Mouse (Mus musculus) lung, postnatal 36 days (tissue): Measurements from ENCODE around the gene Tnfsf15.

Experiments
- DNase-seq: peaks from one replicate; pipeline ENCODE4 v3.0.0; 2022; ENCODE audit warnings: mixed read lengths

Tnfsf15 gene

DNA sequence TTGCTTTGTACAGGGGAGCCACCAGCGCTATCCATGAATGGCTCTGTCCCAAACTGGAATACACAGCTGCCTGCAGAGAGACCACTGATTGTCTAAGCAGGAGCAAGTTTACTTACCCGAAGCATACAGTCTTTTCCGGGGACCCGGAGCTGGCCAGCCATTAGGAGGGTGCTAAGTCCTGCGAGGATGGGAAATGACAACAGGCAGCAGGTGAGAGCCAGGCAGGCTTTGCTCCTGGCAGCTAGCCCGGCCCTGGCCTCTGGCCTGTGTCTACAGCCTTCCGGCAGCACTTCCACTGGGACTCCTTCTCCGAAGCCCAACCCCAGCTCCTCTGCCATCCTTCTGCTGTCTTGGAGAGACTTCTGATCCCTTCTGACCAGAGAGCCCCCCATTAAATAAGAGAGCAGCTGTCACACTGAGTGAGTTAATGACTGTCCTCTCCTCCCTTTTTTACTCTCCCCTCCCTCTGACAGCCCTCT, at the start of gene Tnfsf15:
Gene Tnfsf15, minus strand, starts transcription at position 421 of the 479 bp plus-strand sequence.
- peak; percentile 84 for DNase-seq

DNA sequence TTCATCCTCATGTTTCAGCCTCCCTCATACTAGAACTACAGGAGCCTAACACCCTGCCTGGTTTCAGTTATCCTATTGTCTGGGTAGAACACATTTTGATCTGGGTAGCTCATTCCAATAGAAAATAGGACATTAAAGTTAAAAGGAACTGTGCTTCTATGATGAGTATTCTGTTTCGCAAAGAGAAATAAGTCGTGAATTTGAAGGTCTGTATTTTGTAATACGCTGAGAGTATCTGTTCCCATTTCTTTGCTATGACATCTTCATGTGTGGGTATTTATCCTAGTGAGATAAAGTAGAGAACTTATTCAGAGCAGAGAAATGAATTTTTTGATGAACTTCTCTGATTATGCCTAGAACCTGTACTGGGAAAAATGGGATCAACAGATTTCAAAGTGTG, 47.4 kb upstream of the Tnfsf15 start:
- no peak for DNase-seq

GRCm38 (mm10) chr4:63785466-63785865, 40.6 kb upstream of the Tnfsf15 start:
- no peak for DNase-seq

DNA sequence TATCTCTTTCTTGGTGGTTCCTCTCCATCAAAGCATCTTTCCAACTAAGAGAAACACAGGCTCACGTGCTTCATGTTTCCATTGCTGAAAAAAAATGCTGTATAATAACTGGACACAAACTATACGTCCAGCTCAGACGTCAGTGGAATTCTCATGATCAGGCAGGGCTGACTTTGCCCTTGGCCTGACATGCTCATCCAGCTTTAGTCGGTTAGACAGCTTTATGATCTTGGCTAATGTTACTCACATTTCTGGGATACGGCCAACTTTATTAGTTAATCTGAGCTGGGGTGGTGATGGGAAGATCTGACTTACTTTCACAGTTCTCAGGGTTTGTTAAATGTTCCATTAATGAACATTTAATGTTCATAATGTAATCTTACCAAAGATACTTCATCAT, 38.9 kb upstream of the Tnfsf15 start:
- DNase-seq: no peak

DNA sequence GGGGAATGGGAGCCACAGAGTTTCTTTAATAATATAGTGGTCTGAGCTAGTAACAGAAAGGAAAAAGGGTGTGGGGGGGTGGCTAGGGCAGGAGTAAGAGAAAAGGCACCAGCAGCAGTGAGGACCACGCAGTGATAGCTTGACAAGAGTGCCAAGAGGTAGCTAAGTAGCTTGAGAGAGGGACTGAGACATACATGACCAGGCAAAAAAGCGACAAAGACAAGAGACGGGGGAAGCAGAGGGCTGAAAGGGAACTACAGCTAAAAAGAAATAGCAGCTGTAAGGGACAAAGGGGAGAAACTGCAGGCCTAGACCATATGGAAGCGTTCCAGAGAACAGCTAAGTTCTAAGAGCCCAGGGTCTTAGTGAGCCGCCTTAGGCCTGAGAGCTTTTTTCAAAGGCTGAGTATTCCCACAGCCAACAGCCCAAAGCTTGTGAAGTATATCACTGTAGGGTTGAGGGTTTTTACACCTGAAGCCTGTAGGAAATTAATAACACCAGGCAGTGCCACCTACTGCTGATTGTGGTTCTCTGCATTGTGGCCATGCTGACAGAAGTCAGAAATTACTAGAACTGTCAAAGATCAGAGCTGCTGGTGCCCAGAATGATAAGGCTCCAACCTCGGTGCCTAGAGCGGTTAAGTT, 38.2 kb upstream of the Tnfsf15 start:
- no peak for DNase-seq

- DNase-seq: no peak
Measured at GRCm38 (mm10) chr4:63777223-63777622, 32.3 kb upstream of the Tnfsf15 start.

DNA sequence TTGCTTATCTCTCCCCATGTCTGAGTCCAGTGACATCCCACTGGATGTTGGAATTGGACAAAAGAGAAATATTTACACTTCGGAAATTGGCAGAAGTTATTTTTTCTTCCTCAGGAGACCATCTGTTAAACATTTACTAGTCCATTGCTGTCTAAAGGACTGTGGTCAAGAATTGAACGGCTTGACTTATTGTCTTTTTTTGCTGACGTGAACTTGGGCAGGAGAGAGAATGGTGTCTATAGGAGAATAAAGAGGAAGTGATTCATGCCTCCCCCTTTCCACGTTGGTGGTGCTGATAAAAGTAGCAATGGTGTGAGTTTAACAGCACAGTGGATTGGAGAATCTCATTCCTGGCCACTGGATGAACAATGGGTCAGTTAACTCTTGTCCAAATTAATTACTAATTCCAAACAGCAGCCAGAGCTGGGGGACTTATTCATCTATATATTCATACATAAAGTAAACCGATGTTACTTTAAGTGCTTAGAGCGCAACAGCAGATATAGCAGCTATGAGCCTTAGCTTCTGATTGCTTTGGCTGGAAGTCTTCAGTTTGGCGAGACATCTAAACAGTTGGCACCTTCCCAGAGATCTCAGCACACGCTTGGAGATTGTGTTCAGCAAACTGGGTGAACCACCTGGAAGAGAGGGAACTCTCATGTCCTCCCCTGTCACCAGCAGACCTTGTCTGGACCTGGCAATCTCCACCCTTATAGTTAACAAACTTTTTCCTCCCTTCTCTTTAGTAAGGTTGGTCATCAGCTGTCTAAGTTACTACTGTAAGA, 28.6 kb upstream of the Tnfsf15 start:
- DNase-seq: no peak

- no peak for DNase-seq
Measured at GRCm38 (mm10) chr4:63772514-63772913, 27.6 kb upstream of the Tnfsf15 start.

DNA sequence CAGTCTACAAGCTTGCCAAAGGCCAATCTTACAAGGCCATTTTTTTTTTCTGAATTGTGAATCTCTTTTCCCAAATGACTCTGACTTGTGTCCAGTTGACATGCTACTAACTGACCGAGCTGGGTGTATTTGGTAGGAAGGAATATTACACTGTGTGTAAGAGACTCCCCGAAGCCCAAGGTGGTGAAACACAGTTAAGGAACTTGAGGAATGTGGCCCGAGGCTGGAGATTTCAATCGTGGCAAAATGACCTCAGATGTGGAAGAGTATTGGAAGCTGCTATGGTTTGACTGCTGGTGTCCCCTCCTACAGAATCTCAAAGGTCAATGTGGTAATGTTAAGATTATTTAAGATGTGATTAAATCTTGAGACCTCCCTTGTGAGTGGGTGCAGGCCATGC, 26.4 kb upstream of the Tnfsf15 start:
- DNase-seq: no peak

GRCm38 (mm10) chr4:63769161-63769560, 24.2 kb upstream of the Tnfsf15 start:
- no peak for DNase-seq

DNA sequence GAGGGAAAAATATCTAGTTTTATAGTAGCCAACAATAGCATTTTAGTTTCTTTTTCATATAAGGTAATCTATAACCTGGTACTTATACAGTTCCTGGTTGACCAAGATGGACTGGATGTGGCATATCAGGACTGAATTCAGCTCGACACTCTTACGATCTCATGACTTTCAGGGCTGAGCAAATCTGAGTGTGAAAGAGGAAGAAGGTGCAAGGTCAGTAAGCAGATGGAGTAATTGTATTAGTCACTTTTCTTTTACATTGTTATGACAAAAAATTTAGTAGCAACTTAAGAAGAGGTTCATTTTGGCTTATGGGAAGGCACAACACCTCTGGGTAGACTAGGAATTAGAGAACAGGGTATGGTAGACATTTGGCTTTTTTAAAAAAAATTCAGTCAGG, 20.1 kb upstream of the Tnfsf15 start:
- DNase-seq: no peak

DNA sequence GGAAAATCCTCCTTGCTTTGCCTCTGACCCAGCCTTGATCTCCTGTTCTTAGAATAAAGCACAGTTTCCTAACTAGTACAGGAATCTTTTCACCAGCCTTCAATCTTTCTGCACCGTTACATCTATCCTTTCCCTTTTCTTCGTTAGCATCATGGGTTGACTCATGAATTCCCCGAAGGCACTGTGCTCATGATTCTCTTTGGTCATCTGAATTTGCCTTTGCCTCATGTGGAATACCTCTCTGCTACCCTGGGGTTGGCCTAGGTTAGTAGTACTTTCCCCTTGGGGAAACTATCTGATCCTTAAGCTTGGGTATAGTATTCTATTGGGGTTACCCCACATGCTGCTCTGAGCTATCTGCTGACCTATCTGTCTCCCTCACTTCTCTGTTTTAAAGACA, 15.0 kb upstream of the Tnfsf15 start:
- no peak for DNase-seq

DNA sequence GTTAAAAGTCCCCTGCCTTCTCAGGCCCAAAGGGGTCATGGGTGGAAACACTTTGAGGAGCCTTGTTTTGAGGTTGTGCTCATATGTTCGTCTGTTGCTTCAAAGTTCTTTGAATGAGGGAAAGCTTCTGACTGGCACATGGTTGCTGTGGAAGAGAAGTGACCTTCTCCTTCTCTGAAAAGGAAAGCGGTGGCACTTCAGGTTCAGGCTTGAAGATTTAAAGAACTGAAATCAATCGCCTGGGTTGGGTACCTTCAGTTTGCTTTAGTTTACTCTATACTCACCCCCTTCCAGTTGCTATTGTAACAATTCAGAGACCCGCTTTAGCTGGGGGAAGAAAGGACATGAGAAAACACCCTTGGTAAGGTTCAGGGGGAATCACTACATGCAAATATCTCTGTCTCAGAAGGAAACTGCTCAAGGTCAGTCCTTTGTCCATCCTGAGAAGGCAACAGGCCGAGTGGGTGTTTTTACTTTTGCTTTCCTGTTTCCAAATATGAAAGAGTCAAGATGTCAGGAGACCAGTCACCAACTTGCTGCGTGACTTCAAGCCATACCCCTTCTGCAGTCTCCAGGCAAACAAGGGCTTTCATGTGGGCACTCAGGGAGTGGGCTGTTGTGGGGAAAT, 12.7 kb upstream of the Tnfsf15 start:
- no peak for DNase-seq

DNA sequence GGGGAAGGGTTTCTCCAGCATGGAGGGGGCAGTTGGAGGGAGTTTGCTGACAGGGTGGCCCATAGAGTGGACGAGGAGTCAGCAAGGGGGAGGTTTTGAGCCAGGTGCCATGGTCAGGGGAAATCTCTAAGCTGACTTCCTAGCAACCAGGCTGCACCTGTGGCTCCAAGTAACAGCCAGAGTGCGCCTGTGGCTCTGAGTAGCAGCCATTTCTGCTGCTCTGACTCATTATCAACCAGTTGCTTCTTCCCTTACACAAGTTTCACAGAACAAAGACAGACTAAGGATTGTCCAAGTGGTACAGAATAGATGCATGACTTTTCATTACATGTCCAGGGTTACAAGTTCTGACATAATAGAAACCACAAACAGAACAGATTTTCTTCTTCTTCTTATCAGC, 11.2 kb upstream of the Tnfsf15 start:
- DNase-seq: no peak

DNA sequence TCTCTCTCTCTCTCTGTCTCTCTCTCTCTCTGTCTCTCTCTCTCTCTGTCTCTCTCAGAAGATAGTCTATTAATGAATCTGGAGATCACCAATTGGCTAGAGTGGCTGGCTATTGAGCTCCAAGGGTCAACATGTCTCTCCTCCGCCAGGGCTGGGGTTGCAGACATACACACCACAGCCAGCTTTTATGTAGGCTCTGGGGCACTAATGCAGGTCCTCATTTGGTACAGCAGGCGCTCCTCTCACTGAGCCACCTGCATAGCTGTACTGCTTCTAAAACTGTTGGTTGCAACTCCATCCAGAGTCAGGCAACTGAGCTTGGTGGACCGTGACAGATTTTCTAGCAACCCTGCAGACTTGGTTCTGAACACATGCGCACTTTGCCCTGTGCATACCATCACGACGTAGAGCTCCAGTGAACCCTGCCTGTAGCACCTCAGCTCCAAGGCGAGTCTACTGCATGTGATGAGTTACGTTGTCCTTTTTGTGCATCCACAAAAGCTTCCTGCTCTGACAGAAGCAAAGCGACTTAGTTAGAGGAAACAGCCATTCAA, 9.6 kb upstream of the Tnfsf15 start:
- DNase-seq: no peak

DNA sequence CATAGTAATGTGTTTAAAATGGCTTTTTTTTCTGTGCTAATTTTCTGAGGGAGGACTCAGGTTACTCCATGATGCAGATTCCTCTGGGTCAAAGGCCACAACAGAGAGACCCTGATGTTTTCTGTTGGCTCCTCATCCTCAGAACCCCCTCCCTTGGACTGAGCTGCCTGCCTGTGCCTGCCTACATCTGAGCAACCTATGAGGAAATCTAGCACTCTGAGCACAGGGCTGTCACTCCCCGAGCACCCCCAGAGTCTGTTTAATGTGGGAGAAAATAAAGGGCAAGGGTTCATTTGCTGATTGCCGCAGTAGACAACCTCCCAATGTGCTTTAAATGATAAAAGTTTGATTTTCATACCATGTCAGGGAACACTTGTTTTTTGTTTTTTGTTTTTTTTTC, 8.9 kb upstream of the Tnfsf15 start:
- no peak for DNase-seq

GRCm38 (mm10) chr4:63752687-63753523, 8.0 kb upstream of the Tnfsf15 start:
- peak; percentile 76 for DNase-seq

DNA sequence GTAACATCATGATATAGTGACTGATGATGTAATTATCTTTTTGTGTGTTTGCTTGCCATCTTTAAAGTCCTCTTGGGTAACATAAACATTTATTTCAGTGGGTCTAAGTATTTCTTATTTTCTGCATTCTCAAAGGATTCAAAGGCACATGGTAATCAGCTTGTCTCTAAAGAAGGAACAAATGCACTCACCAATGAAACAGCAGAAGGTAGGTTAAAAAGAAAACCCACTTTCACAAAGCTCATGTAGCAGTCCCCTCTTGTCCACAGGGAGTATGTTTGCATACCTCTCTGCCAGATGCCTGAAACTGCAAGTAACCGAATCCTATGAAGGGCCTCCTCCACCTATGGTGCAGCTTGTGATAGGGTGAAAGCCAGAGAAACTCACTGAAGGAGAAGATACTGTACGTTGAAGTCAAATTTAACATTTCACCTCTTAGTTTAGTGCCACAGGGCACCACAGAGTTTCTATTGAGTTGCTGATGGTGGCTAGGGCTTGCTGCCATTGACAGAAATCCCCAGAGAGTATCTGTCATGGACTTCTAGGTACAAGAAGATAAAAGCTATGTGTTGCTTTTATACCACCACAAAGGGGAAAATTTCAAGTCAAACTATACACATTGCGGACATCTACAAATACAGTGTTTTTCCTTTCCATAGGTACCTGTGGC, 3.3 kb upstream of the Tnfsf15 start:
- no peak for DNase-seq

- DNase-seq: peak; percentile 85
Measured at GRCm38 (mm10) chr4:63745271-63745670, 358 bp upstream of the Tnfsf15 start.

DNA sequence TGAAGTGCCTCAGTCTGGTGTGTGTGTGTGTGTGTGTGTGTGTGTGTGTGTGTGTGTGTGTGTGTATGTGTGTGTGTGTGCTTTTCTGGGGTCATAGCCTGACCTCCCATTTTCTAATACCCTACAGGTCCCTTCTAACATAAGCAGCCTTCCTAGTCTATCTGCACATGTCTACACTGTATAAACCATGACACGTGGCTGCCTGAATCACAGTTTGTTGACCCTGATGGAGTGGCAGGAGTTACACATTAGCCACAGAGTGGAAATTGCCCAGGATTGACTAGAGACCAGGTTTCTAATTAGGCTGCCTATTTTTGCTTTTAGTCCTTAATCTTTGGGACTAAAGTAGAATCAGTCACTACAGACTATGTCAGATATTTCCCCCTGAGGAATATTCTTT, 1.3 kb downstream of the Tnfsf15 start:
- DNase-seq: peak; percentile 65

GRCm38 (mm10) chr4:63742763-63743371, 2.0 kb downstream of the Tnfsf15 start:
- DNase-seq: no peak

DNA sequence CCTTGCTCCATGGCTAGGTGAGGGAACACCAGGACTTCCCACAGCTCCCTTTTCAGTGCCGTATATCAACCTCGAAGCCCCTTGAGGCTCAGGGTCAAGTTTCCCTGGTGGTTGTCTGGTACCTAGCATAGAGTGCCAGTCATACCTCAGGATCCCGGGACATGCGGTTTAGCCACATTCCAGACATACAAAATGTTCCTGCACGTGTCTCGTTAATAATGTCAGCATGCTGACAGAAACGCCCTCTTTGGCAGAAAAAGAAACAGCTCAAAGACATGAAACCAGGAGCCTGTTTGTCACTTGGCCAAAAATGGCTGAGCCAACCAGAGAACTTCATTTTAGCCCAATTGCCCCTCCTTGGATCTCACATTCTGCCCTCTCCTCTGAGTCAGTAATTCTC, 2.8 kb downstream of the Tnfsf15 start:
- peak; percentile 71 for DNase-seq
